Mouse (Mus musculus): ENCODE measurements around the gene Tfrc. TPM values are rescaled to one million over a fixed set of nuclear protein-coding genes. Genes with fewer than 3 reads are reported as not detected.

Gene Tfrc
- polyA plus RNA-seq, 2 experiments = 235 to 388 TPM

DNA sequence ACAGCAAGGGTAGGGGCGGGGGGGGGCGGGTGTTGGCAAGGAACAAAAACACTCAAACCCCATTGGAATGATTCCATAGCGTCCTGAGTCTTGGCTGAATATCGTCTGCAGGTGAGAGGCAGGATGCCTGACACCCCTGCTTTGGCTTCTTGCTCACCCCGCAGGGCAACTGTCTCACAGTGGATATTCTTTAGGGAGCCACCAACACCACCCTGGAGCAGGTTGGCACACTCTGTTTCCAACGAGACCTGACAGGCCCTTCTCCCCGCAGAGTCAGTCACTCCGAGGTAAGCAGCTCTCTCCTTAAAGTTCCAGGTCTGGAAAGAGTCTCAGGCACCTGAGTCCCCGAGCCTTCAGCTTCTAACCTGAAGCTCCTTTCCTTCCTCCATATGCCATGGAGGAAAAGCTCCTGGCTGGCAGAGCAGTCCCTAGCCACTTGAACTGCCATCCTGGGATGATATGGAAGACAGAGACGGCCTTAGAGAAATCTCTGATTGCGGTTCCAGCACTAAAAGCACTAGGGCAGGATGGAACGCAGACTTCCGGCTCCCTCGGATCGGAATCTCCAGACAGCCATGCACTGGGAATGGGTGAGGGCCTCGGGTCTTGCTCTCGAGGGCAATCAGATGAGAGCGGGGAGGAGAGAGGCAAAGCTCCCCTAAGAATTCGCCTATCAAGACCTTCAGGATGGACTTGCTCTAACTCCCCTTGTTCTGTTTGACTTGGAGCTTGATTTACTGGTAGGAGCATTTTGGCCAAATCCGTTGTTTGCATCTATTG lies 32.9 kb downstream of the Tfrc start:
- Histone ChIP-seq H3K4me3 (ENCODE audit: insufficient read depth in 1 of 2, low read depth in 2 of 2, low read length in 2 of 2) (no peak overlapping the region), H3K36me3 (replicated peaks; ENCODE audit: control insufficient read depth, insufficient read depth, low read depth) (no peaks in the 10 kb centered on the region), H3K4me2 (ENCODE audit: low read depth) (no peak overlapping the region), H3K27me3 (ENCODE audit: control insufficient read depth, insufficient read depth, low read length) (no peaks in the 10 kb centered on the region), H3K9ac (replicated peaks) (no peak overlapping the region), H3K9me3 (ENCODE audit: control insufficient read depth, low read length) (no peaks in the 10 kb centered on the region), H3K4me1 (replicated peaks; ENCODE audit: control insufficient read depth in 2 of 2, insufficient read depth in 2 of 2, low read length in 1 of 2) (peaks cover 9 to 24% of the 10 kb centered on the region in 2 experiments), H3K27ac (no peak overlapping the region)
- WGBS (ENCODE audit: insufficient replicate concordance) = 66% methylated on average over 18 of the region's 20 CpGs
- DNase-seq (ENCODE audit: low read depth in 3 of 3, low spot score in 3 of 3) = no peak
- no peak for ATAC-seq (ENCODE audit: insufficient read depth)
- TF ChIP-seq CTCF (IDR thresholded peaks at IDR 0.05; ENCODE audit: low read depth) = no peak
- no peak for TF ChIP-seq EP300 (IDR thresholded peaks at IDR 0.05; ENCODE audit: low read depth)

DNA sequence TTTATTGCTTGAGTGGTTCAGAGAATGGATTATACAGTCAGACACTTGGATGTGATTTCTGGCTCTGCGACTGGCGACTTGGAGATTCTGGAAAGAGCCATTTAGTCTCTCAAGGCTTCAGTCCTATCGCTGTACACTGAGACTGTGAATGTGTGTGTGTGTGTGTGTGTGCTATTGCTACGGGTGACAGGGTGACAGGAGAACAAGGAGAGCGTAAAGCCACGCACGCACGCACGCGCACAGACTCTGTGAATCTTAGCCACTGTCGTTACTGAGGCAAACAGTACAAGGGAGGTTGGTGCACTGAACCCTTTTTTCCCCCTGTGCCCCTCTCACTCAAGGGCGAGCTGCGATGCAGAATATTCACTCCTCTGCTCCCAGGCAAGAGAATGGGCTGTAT lies 33.6 kb downstream of the Tfrc start:
- WGBS (ENCODE audit: insufficient replicate concordance) = 74% methylated on average over 13 of the region's 13 CpGs
- H3K27ac ChIP-seq = no peak overlapping the region
- H3K4me1 ChIP-seq (replicated peaks; ENCODE audit: control insufficient read depth in 2 of 2, insufficient read depth in 2 of 2, low read length in 1 of 2) = peaks cover 9 to 24% of the 10 kb centered on the region in 2 experiments
- TF ChIP-seq CTCF (IDR thresholded peaks at IDR 0.05; ENCODE audit: low read depth) (no peak), EP300 (IDR thresholded peaks at IDR 0.05; ENCODE audit: low read depth) (no peak)
- DNase-seq (ENCODE audit: low read depth in 3 of 3, low spot score in 3 of 3) (no peak), ATAC-seq (ENCODE audit: insufficient read depth) (no peak)
- no peaks in the 10 kb centered on the region for H3K9me3 ChIP-seq (ENCODE audit: control insufficient read depth, low read length)
- no peaks in the 10 kb centered on the region for H3K36me3 ChIP-seq (replicated peaks; ENCODE audit: control insufficient read depth, insufficient read depth, low read depth)
- H3K9ac ChIP-seq (replicated peaks) = no peak overlapping the region
- no peak overlapping the region for H3K4me2 ChIP-seq (ENCODE audit: low read depth)
- H3K27me3 ChIP-seq (ENCODE audit: control insufficient read depth, insufficient read depth, low read length) = no peaks in the 10 kb centered on the region
- no peak overlapping the region for H3K4me3 ChIP-seq (ENCODE audit: insufficient read depth in 1 of 2, low read depth in 2 of 2, low read length in 2 of 2)

DNA sequence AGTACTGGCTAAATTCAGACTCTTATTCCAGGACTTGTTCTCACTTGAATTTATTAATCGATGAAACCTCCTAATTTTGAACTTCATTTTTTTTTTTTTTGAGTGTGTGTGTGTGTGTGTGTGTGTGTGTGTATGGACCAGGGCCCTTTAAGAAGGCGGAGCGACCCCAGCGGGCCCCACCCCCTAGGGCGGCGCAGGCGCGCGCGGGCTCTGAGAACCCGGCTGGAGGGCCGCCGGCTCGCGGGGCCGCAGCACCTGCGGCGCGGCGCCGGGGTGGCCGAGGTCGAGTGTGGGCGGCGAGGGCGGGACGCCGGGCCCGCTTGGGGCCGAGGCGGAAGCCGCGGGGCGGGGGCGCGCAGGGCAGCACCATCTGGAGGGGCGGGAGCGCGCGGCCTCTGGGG lies 34.9 kb downstream of the Tfrc start, which contains the start of gene Tnk2:
Tnk2 (plus strand) TSS at position 214 of the 401 bp plus-strand sequence.
- Histone ChIP-seq H3K4me3 (ENCODE audit: insufficient read depth in 1 of 2, low read depth in 2 of 2, low read length in 2 of 2) (peak within 1 kb of the TSS; percentile 64 to 92), H3K4me1 (replicated peaks; ENCODE audit: control insufficient read depth in 2 of 2, insufficient read depth in 2 of 2, low read length in 1 of 2) (peaks cover 9 to 19% of the 10 kb centered on the region in 2 experiments), H3K27me3 (ENCODE audit: control insufficient read depth, insufficient read depth, low read length) (no peaks in the 10 kb centered on the region), H3K4me2 (ENCODE audit: low read depth) (peak within 1 kb of the TSS; percentile 89), H3K9ac (replicated peaks) (peak within 1 kb of the TSS; percentile 93), H3K9me3 (ENCODE audit: control insufficient read depth, low read length) (no peaks in the 10 kb centered on the region), H3K27ac (peak within 1 kb of the TSS; percentile 61), H3K36me3 (replicated peaks; ENCODE audit: control insufficient read depth, insufficient read depth, low read depth) (no peaks in the 10 kb centered on the region)
- WGBS (ENCODE audit: insufficient replicate concordance) = 3% methylated on average over 32 of the region's 40 CpGs
- ATAC-seq (ENCODE audit: insufficient read depth) (peak; percentile 79), DNase-seq (ENCODE audit: low read depth in 3 of 3, low spot score in 3 of 3) (peak; percentile 60 to 70 (median 68))
- TF ChIP-seq CTCF (IDR thresholded peaks at IDR 0.05; ENCODE audit: low read depth) = no peak
- no peak for TF ChIP-seq EP300 (IDR thresholded peaks at IDR 0.05; ENCODE audit: low read depth)

DNA sequence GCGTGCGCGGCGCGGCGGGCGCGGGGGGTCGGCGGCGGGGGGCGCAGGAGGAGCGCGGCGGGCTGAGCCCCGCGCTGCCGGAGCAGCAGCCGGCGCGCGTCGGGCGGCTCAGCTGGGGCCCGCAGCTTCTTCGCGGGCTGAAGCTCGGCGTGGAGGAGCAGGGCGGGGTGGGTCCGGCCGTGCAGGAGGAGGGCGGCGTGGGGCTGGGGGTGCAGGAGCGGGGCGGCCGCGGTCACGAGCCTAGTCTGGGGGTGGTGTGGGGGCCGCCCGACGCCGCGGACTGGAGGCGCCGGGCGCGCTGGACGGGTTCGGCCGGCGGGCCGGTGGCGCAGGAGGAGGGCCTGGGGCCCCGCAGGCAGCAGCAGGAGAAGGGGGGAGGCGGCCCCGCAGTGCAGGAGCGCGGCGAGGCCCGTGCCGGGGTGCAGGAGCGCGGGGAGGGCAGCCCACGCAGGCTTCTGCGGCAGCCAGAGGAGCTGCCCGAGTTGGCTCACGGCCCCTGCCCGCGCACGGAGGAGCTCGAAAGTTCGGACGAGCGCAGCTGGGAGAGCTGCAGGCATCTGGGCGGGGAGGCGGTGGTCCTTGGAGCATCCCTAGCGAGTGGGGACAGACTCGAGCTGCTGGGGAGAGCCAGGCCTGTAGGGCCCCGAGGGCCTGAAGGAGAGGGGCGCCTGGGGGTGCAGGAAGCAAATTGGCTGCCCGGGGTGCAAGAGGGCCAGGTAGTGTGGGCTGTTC lies 35.5 kb downstream of the Tfrc start:
- Histone ChIP-seq H3K9me3 (ENCODE audit: control insufficient read depth, low read length) (no peaks in the 10 kb centered on the region), H3K4me1 (replicated peaks; ENCODE audit: control insufficient read depth in 2 of 2, insufficient read depth in 2 of 2, low read length in 1 of 2) (peaks cover 9 to 17% of the 10 kb centered on the region in 2 experiments), H3K4me3 (ENCODE audit: insufficient read depth in 1 of 2, low read depth in 2 of 2, low read length in 2 of 2) (peak overlapping the region; percentile 64 to 92), H3K9ac (replicated peaks) (peak overlapping the region; percentile 93), H3K27ac (peak overlapping the region; percentile 61), H3K36me3 (replicated peaks; ENCODE audit: control insufficient read depth, insufficient read depth, low read depth) (no peaks in the 10 kb centered on the region), H3K27me3 (ENCODE audit: control insufficient read depth, insufficient read depth, low read length) (no peaks in the 10 kb centered on the region), H3K4me2 (ENCODE audit: low read depth) (peak overlapping the region; percentile 89)
- no peak for TF ChIP-seq EP300 (IDR thresholded peaks at IDR 0.05; ENCODE audit: low read depth)
- no peak for TF ChIP-seq CTCF (IDR thresholded peaks at IDR 0.05; ENCODE audit: low read depth)
- DNase-seq (ENCODE audit: low read depth in 3 of 3, low spot score in 3 of 3) (no peak), ATAC-seq (ENCODE audit: insufficient read depth) (peak; percentile 48)
- under 1% methylated on average over 71 of the region's 82 CpGs for WGBS (ENCODE audit: insufficient replicate concordance)

- peak; percentile 12; the same call in 1 of the 2 replicates for ATAC-seq (ENCODE audit: insufficient read depth)
- peak overlapping the region; percentile 61 for H3K27ac ChIP-seq
- peak overlapping the region; percentile 64 to 92 for H3K4me3 ChIP-seq (ENCODE audit: insufficient read depth in 1 of 2, low read depth in 2 of 2, low read length in 2 of 2)
- no peaks in the 10 kb centered on the region for H3K36me3 ChIP-seq (replicated peaks; ENCODE audit: control insufficient read depth, insufficient read depth, low read depth)
- H3K9me3 ChIP-seq (ENCODE audit: control insufficient read depth, low read length) = no peaks in the 10 kb centered on the region
- no peak for DNase-seq (ENCODE audit: low read depth in 3 of 3, low spot score in 3 of 3)
- peak overlapping the region; percentile 89 for H3K4me2 ChIP-seq (ENCODE audit: low read depth)
- no peak for TF ChIP-seq CTCF (IDR thresholded peaks at IDR 0.05; ENCODE audit: low read depth)
- TF ChIP-seq EP300 (IDR thresholded peaks at IDR 0.05; ENCODE audit: low read depth) = no peak
- H3K9ac ChIP-seq (replicated peaks) = peak overlapping the region; percentile 93
- WGBS (ENCODE audit: insufficient replicate concordance) = 18% methylated on average over 12 of the region's 12 CpGs
- peaks cover 9 to 17% of the 10 kb centered on the region in 2 experiments for H3K4me1 ChIP-seq (replicated peaks; ENCODE audit: control insufficient read depth in 2 of 2, insufficient read depth in 2 of 2, low read length in 1 of 2)
- H3K27me3 ChIP-seq (ENCODE audit: control insufficient read depth, insufficient read depth, low read length) = no peaks in the 10 kb centered on the region
Observed at GRCm38 (mm10) chr16:32644801-32645170, 36.1 kb downstream of the Tfrc start.

Measured in liver, embryonic 14.5 days (tissue).